Mouse (Mus musculus): ENCODE results near the gene Gm20605. TPM values are rescaled to one million over a fixed set of nuclear protein-coding genes. Genes with fewer than 3 reads are reported as not detected.
A peak's percentile ranks its signal among the peaks of the same experiment; 100 is the strongest.
"Not testable (repeated sequence)": the region's sequence is repeated elsewhere in the genome, so short reads cannot be mapped to it uniquely, and the experiment has no call there.

The Gm20605 gene
- total RNA-seq, 2 experiments from 2014 or later = 9.9 to 10.2 TPM

GRCm38 (mm10) chr5:137611245-137611602 lies 17.8 kb upstream of the Gm20605 start:
- peak; percentile 35 for DNase-seq
- intact Hi-C loops (cut with DNase I) = no loop called here

- intact Hi-C loops (cut with DNase I) = no loop called here
- DNase-seq = no peak
Measured at GRCm38 (mm10) chr5:137613076-137613475, 15.9 kb upstream of the Gm20605 start.

- no peak for DNase-seq
- intact Hi-C loops (cut with DNase I) = no loop called here
Measured at GRCm38 (mm10) chr5:137613550-137613949, 15.4 kb upstream of the Gm20605 start, which contains the start of gene Pcolce. Gene Pcolce (minus strand): TSS chr5:137613784.

GRCm38 (mm10) chr5:137614921-137615320 lies 14.1 kb upstream of the Gm20605 start:
- DNase-seq; intact Hi-C loops (cut with DNase I): not testable (repeated sequence)

- no peak for DNase-seq
- intact Hi-C loops (cut with DNase I) = no loop called here
Measured at GRCm38 (mm10) chr5:137615347-137615746, 13.6 kb upstream of the Gm20605 start.

- intact Hi-C loops (cut with DNase I) = no loop called here
- no peak for DNase-seq
Measured at GRCm38 (mm10) chr5:137623937-137624530, 4.9 kb upstream of the Gm20605 start.

- intact Hi-C loops (cut with DNase I) = no loop called here
- no peak for DNase-seq
Measured at GRCm38 (mm10) chr5:137627991-137628390, 984 bp upstream of the Gm20605 start.

GRCm38 (mm10) chr5:137629306-137629721 lies 339 bp downstream of the Gm20605 start:
- no peak for DNase-seq
- intact Hi-C loops (cut with DNase I) = no loop called here

GRCm38 (mm10) chr5:137629906-137630545 lies 1.1 kb downstream of the Gm20605 start:
- DNase-seq = no peak
- intact Hi-C loops (cut with DNase I) = no loop called here

- no peak for DNase-seq
- intact Hi-C loops (cut with DNase I) = no loop called here
Measured at GRCm38 (mm10) chr5:137630602-137631001, 1.6 kb downstream of the Gm20605 start.

GRCm38 (mm10) chr5:137631171-137631570 lies 2.2 kb downstream of the Gm20605 start:
- intact Hi-C loops (cut with DNase I) = no loop called here
- DNase-seq = no peak

GRCm38 (mm10) chr5:137631591-137631990 lies 2.6 kb downstream of the Gm20605 start:
- intact Hi-C loops (cut with DNase I) = no loop called here
- no peak for DNase-seq

GRCm38 (mm10) chr5:137633397-137634084 lies 4.6 kb downstream of the Gm20605 start:
- no peak for DNase-seq
- intact Hi-C loops (cut with DNase I) = no loop called here

- intact Hi-C loops (cut with DNase I) = no loop called here
- DNase-seq = no peak
Measured at GRCm38 (mm10) chr5:137639472-137639871, 10.5 kb downstream of the Gm20605 start.

- intact Hi-C loops (cut with DNase I) = no loop called here
- DNase-seq = no peak
Measured at GRCm38 (mm10) chr5:137641054-137641453, 12.1 kb downstream of the Gm20605 start, which contains the start of gene Sap25. Gene Sap25 (plus strand): TSS chr5:137641334.

GRCm38 (mm10) chr5:137642886-137643285 lies 13.9 kb downstream of the Gm20605 start:
- intact Hi-C loops (cut with DNase I) = no loop called here
- DNase-seq = no peak

GRCm38 (mm10) chr5:137644484-137644883 lies 15.5 kb downstream of the Gm20605 start:
- intact Hi-C loops (cut with DNase I) = no loop called here
- no peak for DNase-seq

- intact Hi-C loops (cut with DNase I) = no loop called here
- no peak for DNase-seq
Measured at GRCm38 (mm10) chr5:137645091-137645651, 16.2 kb downstream of the Gm20605 start.

GRCm38 (mm10) chr5:137645652-137646091 lies 16.7 kb downstream of the Gm20605 start, which contains the start of gene Irs3:
Gene Irs3 (minus strand): TSS chr5:137645714.
- intact Hi-C loops (cut with DNase I) = no loop called here
- no peak for DNase-seq

- no peak for DNase-seq
Measured at GRCm38 (mm10) chr5:137647827-137648601, 19.0 kb downstream of the Gm20605 start.

GRCm38 (mm10) chr5:137649251-137649650 lies 20.3 kb downstream of the Gm20605 start:
- no peak for DNase-seq
- intact Hi-C loops (cut with DNase I) = no loop called here

More at GRCm38 (mm10) chr5:137647827-137648601, 19.0 kb downstream of the Gm20605 start:
- intact Hi-C loops (cut with DNase I) = no loop called here

All from left cerebral cortex, postnatal 4 days (tissue).